Mouse (Mus musculus): Measurements from ENCODE around the gene Tnni3.

DNA sequence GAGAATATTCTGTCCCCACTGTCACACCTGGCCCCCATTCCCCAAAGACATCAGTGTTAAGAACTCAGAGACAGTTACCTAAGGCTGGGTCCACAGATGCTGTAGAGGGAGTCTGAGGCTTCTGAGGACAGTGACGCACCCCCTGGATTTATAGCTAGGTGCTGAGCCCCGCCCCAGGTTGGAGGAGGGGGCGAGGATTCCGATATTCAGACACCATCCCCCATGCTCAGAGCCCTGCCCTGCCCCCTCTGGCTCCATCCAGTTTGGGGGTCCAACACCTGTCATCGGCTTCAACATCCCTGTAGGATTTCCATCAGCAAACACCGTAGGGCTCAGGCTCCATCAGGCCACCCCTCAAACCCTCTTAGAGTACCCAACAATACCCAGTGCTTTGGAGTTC lies 8.2 kb downstream of the Tnni3 start:
- TF ChIP-seq CTCF (conservative IDR thresholded peaks at IDR 0.05; ENCODE audit: insufficient read depth, insufficient read length, low read depth, low read length) (no peak), POLR2A (IDR thresholded peaks at IDR 0.05; ENCODE audit: low read depth, low read length) (no peak)

Measured in kidney, adult 2 months (tissue).